Mouse (Mus musculus) ES-Bruce4 (cell line): ENCODE data around the gene Ncaph2. TPM values are rescaled to one million over a fixed set of nuclear protein-coding genes. Genes with fewer than 3 reads are reported as not detected.

ENCODE experiments used
- H3K27ac ChIP-seq: 2 replicates; pipeline ENCODE4 v1.5.1; 2012; ENCODE audit warnings: low read length, inconsistent platforms; ENCODE audit not compliant: insufficient read depth
- H3K27me3 ChIP-seq: 2 replicates; pipeline ENCODE4 v1.6.1; 2012; ENCODE audit warnings: mild to moderate bottlenecking, low read length, inconsistent platforms; ENCODE audit not compliant: control insufficient read depth, poor library complexity, insufficient read depth, severe bottlenecking
- H3K36me3 ChIP-seq: 2 replicates; pipeline ENCODE4 v1.6.1; 2012; ENCODE audit warnings: inconsistent platforms, mild to moderate bottlenecking, low read length, moderate library complexity; ENCODE audit not compliant: control insufficient read depth, poor library complexity, insufficient read depth, severe bottlenecking
- H3K4me1 ChIP-seq: one replicate; pipeline ENCODE4 v1.8.1; 2011; ENCODE audit warnings: low read length; ENCODE audit not compliant: control insufficient read depth, insufficient read depth
- H3K4me3 ChIP-seq: 2 replicates; pipeline ENCODE4 v1.5.1; 2011; ENCODE audit warnings: low read depth, mild to moderate bottlenecking, low read length
- H3K9ac ChIP-seq: 2 replicates; pipeline ENCODE4 v1.6.1; 2012; ENCODE audit warnings: low read depth, mild to moderate bottlenecking, inconsistent platforms; ENCODE audit not compliant: poor library complexity, severe bottlenecking
- H3K9me3 ChIP-seq: replicated peaks from 2 replicates; pipeline ENCODE4 v1.6.1; 2012; ENCODE audit warnings: mild to moderate bottlenecking, low read length, inconsistent platforms; ENCODE audit not compliant: control insufficient read depth, poor library complexity, insufficient read depth, severe bottlenecking
- CTCF ChIP-seq: IDR thresholded peaks from one replicate; pipeline ENCODE4 v1.8.1; 2011; ENCODE audit warnings: low read depth, low read length
- EP300 ChIP-seq: IDR thresholded peaks from 2 replicates; pipeline ENCODE4 v1.6.1; 2011; ENCODE audit warnings: low read depth, low read length; ENCODE audit not compliant: insufficient read depth
- POLR2A ChIP-seq: IDR thresholded peaks from one replicate; pipeline ENCODE4 v1.8.1; 2011; ENCODE audit warnings: low read length; ENCODE audit not compliant: insufficient read depth
- polyA plus RNA-seq: library from polyadenylated mRNA; stranded (reverse); fragments of >200 nt; gene quantifications from 2 replicates; pipeline ENCODE4 v1.2.4, GENCODE M21; 2011; ENCODE audit warnings: low read depth; ENCODE audit not compliant: missing spikeins, insufficient read depth, insufficient read length

Ncaph2 gene
- polyA plus RNA-seq, 1 experiment: 173 TPM

DNA sequence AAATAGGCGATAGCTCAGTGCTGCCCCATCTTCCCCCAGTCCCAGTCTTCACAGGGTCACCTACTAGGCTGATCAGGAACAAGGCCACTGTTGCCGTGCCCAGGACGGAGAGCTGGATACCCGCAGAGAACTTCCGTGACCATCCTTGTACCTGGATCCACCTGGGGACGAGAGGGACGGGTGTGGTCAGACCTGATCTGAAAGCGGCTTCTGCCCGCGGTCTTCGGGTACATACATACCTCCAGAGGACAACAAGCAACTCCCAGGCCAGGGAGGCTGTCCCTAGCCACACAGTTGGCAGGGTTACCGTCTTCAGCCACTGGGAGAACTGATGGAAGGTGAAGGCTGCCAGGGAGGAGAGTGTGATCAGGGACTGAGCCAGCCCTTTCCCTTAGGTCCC lies 2.7 kb upstream of the Ncaph2 start:
- H3K27ac ChIP-seq: no peak overlapping the region
- no peak overlapping the region for H3K4me3 ChIP-seq
- no peaks in the 10 kb centered on the region for H3K27me3 ChIP-seq
- H3K36me3 ChIP-seq: no peaks in the 10 kb centered on the region
- no peak for TF ChIP-seq CTCF
- no peak for TF ChIP-seq EP300
- TF ChIP-seq POLR2A: no peak
- no peaks in the 10 kb centered on the region for H3K9me3 ChIP-seq
- H3K4me1 ChIP-seq: peaks cover 2% of the 10 kb centered on the region
- no peak overlapping the region for H3K9ac ChIP-seq

DNA sequence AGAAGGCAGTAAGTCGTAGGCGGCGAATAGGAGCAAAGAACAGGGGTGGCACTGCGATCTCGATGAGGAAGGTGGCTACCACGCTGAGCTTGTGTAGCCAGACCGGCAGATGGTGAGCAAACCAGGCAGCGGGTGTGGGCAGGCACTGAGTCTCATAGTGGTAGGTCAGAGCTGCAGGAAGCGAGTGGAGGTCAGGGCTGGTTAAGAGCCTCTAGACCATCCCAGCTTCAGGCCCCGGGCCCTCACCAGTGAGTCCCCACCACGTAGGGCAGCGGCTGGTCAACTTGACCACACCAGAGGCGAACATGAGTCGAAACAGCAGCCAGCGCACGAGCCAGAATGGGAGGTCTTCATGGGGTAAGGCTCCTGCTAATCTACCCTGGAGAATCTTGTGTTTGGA lies 1.7 kb upstream of the Ncaph2 start:
- Histone ChIP-seq H3K9ac (no peak overlapping the region), H3K36me3 (peaks cover 4% of the 10 kb centered on the region; the same call in 1 of the 2 replicates), H3K4me3 (no peak overlapping the region), H3K4me1 (peaks cover 2% of the 10 kb centered on the region), H3K9me3 (no peaks in the 10 kb centered on the region), H3K27ac (no peak overlapping the region), H3K27me3 (no peaks in the 10 kb centered on the region)
- TF ChIP-seq POLR2A (no peak), EP300 (no peak), CTCF (no peak)

DNA sequence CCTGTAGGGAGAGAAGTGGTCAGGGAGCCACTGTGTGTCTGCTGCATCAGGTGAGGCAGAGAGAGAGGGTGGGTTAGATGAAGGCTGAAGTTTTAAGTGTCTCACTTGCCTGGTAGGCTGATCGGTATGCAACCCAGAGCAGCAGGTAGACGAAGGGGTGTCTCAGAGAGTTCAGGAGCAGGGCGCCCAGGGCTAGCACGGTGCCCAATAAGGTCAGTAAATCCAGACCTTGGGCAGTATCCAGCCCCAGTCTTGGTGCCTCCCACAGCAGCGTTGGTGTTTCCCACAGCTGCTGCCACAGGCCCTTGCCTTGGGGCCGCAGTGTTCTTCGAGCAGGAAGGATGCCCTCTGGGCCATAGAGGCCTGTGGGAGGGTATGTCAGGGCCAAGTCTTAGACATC lies 1.1 kb upstream of the Ncaph2 start:
- Histone ChIP-seq H3K4me3 (peak overlapping the region; percentile 82), H3K36me3 (peaks cover 4% of the 10 kb centered on the region; the same call in 1 of the 2 replicates), H3K9ac (peak overlapping the region; percentile 84), H3K9me3 (no peaks in the 10 kb centered on the region), H3K27me3 (no peaks in the 10 kb centered on the region), H3K27ac (no peak overlapping the region), H3K4me1 (peaks cover 2% of the 10 kb centered on the region)
- TF ChIP-seq POLR2A (no peak), EP300 (no peak), CTCF (no peak)

DNA sequence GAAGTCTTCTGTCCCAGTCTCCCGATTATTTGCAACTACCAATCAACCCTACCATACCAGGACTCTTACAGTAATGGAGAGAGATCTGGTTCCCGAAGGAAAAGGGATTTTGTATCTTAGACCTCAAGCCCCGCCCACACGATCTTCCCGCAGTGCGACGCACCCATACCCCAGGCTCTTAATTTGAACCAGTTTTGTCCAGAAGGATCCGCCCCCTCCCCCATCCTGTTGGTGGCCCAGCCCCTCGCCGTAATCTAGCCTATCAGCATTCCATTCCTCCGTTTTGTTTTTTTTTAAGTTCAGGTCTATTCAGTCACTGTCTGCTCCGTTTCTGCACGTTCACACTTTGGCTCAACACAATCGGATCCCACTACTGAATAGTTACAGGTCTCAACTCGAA lies 853 bp downstream of the Ncaph2 start:
- peaks cover 2% of the 10 kb centered on the region for H3K4me1 ChIP-seq
- H3K4me3 ChIP-seq: peak overlapping the region; percentile 98
- H3K9ac ChIP-seq: peak overlapping the region; percentile 84
- H3K27me3 ChIP-seq: no peaks in the 10 kb centered on the region
- TF ChIP-seq CTCF: no peak
- TF ChIP-seq EP300: peak; percentile 77; the same call in 1 of the 2 replicates
- TF ChIP-seq POLR2A: peak; percentile 15
- H3K36me3 ChIP-seq: peaks cover 16% of the 10 kb centered on the region
- no peaks in the 10 kb centered on the region for H3K9me3 ChIP-seq
- peak overlapping the region; percentile 67 for H3K27ac ChIP-seq

DNA sequence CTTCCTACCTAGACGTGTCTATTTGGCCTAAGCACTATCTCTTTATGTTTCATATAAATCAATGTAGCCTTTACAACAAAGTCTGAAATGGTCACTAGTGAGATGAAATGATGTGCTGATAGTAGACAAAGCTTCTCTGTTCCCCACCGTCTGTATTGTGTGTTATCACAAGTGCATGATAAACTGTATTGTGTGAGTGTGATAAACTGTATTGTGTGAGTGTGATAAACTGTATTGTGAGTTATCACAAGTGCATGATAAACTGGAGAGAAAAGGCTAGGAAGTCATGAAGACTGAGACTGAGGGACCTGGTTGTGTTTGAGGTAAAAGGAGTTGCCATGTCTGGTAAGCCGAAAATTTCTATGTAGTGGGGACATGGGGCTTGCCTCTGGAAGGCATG lies 3.3 kb downstream of the Ncaph2 start:
- Histone ChIP-seq H3K27me3 (no peaks in the 10 kb centered on the region), H3K4me1 (peaks cover 2% of the 10 kb centered on the region), H3K36me3 (peaks cover 40% of the 10 kb centered on the region), H3K27ac (no peak overlapping the region), H3K9ac (no peak overlapping the region), H3K4me3 (no peak overlapping the region), H3K9me3 (no peaks in the 10 kb centered on the region)
- TF ChIP-seq CTCF (no peak), EP300 (no peak), POLR2A (no peak)

DNA sequence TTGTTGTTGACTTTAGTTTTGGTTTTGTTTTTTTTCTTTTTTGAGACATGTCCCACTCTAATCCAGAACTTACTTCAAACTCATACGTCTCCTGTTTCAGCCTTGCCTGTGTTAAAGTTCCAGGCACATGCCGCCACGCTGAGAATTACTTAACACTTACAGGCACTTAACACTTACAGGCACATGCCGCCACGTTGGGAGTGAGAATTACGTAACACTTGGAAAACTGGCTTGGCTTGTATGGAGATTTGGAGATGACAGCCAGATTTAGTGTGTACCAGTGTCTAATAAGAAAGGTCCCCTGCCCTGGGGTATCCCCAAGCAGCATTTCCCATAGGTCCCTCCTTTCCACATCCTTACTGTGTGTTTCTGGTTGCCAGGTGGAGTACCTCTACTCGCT lies 7.5 kb downstream of the Ncaph2 start:
- no peak for TF ChIP-seq CTCF
- no peak for TF ChIP-seq POLR2A
- TF ChIP-seq EP300: no peak
- no peak overlapping the region for H3K9ac ChIP-seq
- peaks cover 79% of the 10 kb centered on the region for H3K36me3 ChIP-seq
- H3K4me3 ChIP-seq: no peak overlapping the region
- H3K4me1 ChIP-seq: no peaks in the 10 kb centered on the region
- no peaks in the 10 kb centered on the region for H3K27me3 ChIP-seq
- H3K9me3 ChIP-seq: no peaks in the 10 kb centered on the region
- no peak overlapping the region for H3K27ac ChIP-seq
